Comparison of ENCODE assay signal across 11 mouse cellular contexts in genomic region chr3:115104802-115105493, GRCm38 (mm10).
DNase-seq lines count a peak whose midpoint lies in the region; ATAC-seq and TF ChIP-seq lines count a peak whose summit lies in the region.
"Had no signal": no experiment of that assay in that cellular context is flagged by ENCODE, and none has a peak within 500 bp of the region (broad histone marks: within the 10 kb centered on the region; RNA-seq: fewer than 3 reads in every experiment).

No protein-coding gene starts in this region.

- H3K27ac ChIP-seq in heart, adult 2 months, result no peak overlapping the region
- no peak overlapping the region for H3K27ac ChIP-seq in hindbrain, embryonic 13.5 days

- DNase-seq in heart, adult 2 months, result no peak
- no peak for DNase-seq in heart, postnatal 4 days
- DNase-seq in 3T3-L1 (ENCODE audit: low read depth, low spot score) (peak; percentile 14), NIH3T3 (ENCODE audit: low read depth) (peak; percentile 25)
- no peak for DNase-seq in adrenal gland, adult 8-10 months
- no peak for DNase-seq in heart, adult 9 months (ENCODE audit: low spot score in 2 of 2)
- DNase-seq: heart, adult 18-20 months had no signal

- H3K36me3 ChIP-seq in heart, adult 2 months (ENCODE audit: control insufficient read depth, insufficient read depth, low read length), result no peaks in the 10 kb centered on the region
- no peaks in the 10 kb centered on the region for H3K36me3 ChIP-seq in hindbrain, embryonic 13.5 days
- H3K36me3 ChIP-seq: G1E had no signal

- no peak for TF ChIP-seq POLR2A in heart, adult 2 months (IDR thresholded peaks at IDR 0.05; ENCODE audit: insufficient read depth, low read depth, low read length)

- no peak overlapping the region for H3K9ac ChIP-seq in heart, adult 2 months (ENCODE audit: low read depth, low read length)
- no peak overlapping the region for H3K9ac ChIP-seq in hindbrain, embryonic 13.5 days

- H3K4me3 ChIP-seq in heart, adult 2 months, result no peak overlapping the region
- no peak overlapping the region for H3K4me3 ChIP-seq in hindbrain, embryonic 13.5 days

- peak; percentile 52 for TF ChIP-seq CTCF in heart, adult 2 months (IDR thresholded peaks at IDR 0.05)

- no peaks in the 10 kb centered on the region for H3K9me3 ChIP-seq in hindbrain, embryonic 13.5 days
- H3K9me3 ChIP-seq: G1E had no signal

- H3K4me2 ChIP-seq in hindbrain, embryonic 13.5 days, result no peak overlapping the region

- peak; percentile 54; the same call in 1 of the 2 replicates for ATAC-seq in hindbrain, embryonic 13.5 days (ENCODE audit: low FRiP score)
- ATAC-seq in erythroblast, adult 5-6 weeks (replicated peaks; ENCODE audit: low FRiP score, poor library complexity, severe bottlenecking), result no peak
- ATAC-seq: lung, postnatal 0 days had no signal

- no peaks in the 10 kb centered on the region for H3K4me1 ChIP-seq in heart, adult 2 months (ENCODE audit: control insufficient read depth, insufficient read depth, low read length)
- H3K4me1 ChIP-seq in hindbrain, embryonic 13.5 days (replicated peaks), result no peaks in the 10 kb centered on the region

- intact Hi-C loops in heart, adult 2 months (cut with DNase I), result no loop called here

- H3K79me2 ChIP-seq in heart, adult 2 months (replicated peaks; ENCODE audit: control insufficient read depth, insufficient read depth, low read length), result no peaks in the 10 kb centered on the region

- H3K27me3 ChIP-seq in heart, adult 2 months (ENCODE audit: control insufficient read depth, insufficient read depth, low read length), result no peaks in the 10 kb centered on the region
- no peaks in the 10 kb centered on the region for H3K27me3 ChIP-seq in hindbrain, embryonic 13.5 days

- 41% methylated on average over 8 of the region's 8 CpGs for WGBS in heart, adult 2 months
- WGBS in hindbrain, embryonic 13.5 days, result 41% methylated on average over 8 of the region's 8 CpGs

- TF ChIP-seq EP300 in heart, adult 2 months (IDR thresholded peaks at IDR 0.05; ENCODE audit: insufficient read depth, low read depth, low read length), result no peak

Comparison
In these comparisons a context has a peak if more than half of its experiments do, and no peak if none do; other contexts are left out.
1. DNase-seq: peak in 3T3-L1 (single experiment) and NIH3T3 (single experiment); none in heart, adult 2 months (0 of 2), heart, postnatal 4 days (single experiment), adrenal gland, adult 8-10 months (single experiment) and heart, adult 9 months (0 of 2).